Mouse (Mus musculus) G1E (cell line): Measurements from ENCODE around the gene Mfsd12. TPM values are rescaled to one million over a fixed set of nuclear protein-coding genes. Genes with fewer than 3 reads are reported as not detected.

ENCODE experiments used
- ATAC-seq: 2 replicates; pipeline ENCODE4 v1.8.0; 2016; ENCODE audit warnings: mild to moderate bottlenecking; ENCODE audit not compliant: insufficient number of reproducible peaks, poor library complexity, low FRiP score, severe bottlenecking; ENCODE audit errors: extremely low read depth
- DNase-seq: peaks from one replicate; pipeline ENCODE4 v3.0.0; 2012; ENCODE audit warnings: low spot score
- H3K27me3 ChIP-seq: 2 replicates; pipeline ENCODE4 v1.6.1; 2012; ENCODE audit warnings: mild to moderate bottlenecking, low read length, inconsistent platforms; ENCODE audit not compliant: insufficient read depth
- H3K36me3 ChIP-seq: replicated peaks from 2 replicates; pipeline ENCODE3; 2012; ENCODE audit warnings: mild to moderate bottlenecking, inconsistent platforms
- H3K4me1 ChIP-seq: 2 replicates; pipeline ENCODE4 v1.6.1; 2012; ENCODE audit warnings: low read depth, low read length, inconsistent platforms, mixed read lengths; ENCODE audit not compliant: insufficient read depth
- H3K4me3 ChIP-seq: 2 replicates; pipeline ENCODE4 v1.5.1; 2012; ENCODE audit warnings: low read depth, mild to moderate bottlenecking, inconsistent platforms, low read length, moderate library complexity, mixed read lengths
- H3K9me3 ChIP-seq: replicated peaks from 2 replicates; pipeline ENCODE4 v1.6.1; 2012; ENCODE audit warnings: inconsistent platforms
- CTCF ChIP-seq: IDR thresholded peaks from 2 replicates; pipeline ENCODE4 v1.5.1; 2012; ENCODE audit warnings: low read depth, low read length, inconsistent platforms, mixed read lengths
- GATA1 ChIP-seq: IDR thresholded peaks from 2 replicates; pipeline ENCODE4 v1.6.1; 2012; ENCODE audit warnings: borderline replicate concordance, low read length, inconsistent platforms, mixed read lengths
- GATA2 ChIP-seq: IDR thresholded peaks from 2 replicates; pipeline ENCODE4 v1.6.1; 2012; ENCODE audit warnings: low read depth, low read length, inconsistent platforms, borderline replicate concordance
- POLR2AphosphoS5 ChIP-seq: IDR thresholded peaks from 2 replicates; pipeline ENCODE4 v1.6.1; 2012; ENCODE audit warnings: low read depth, low read length, inconsistent platforms; ENCODE audit not compliant: insufficient replicate concordance
- TAL1 ChIP-seq: conservative IDR thresholded peaks from 2 replicates; pipeline ENCODE4 v1.6.1; 2012; ENCODE audit warnings: low read depth, low read length, inconsistent platforms, mixed read lengths
- polyA plus RNA-seq: library from polyadenylated mRNA; stranded (reverse); fragments of >175 nt; gene quantifications from 2 replicates; pipeline ENCODE4 v1.2.3, GENCODE M21; 2012
- total RNA-seq, 2 experiments: library from RNA; stranded (forward) in 1 of 2; stranded (reverse) in 1 of 2; fragments of 200-1000 nt in 1 of 2; fragments of >200 nt in 1 of 2; fragmentation: Nextera tagmentation in 1 of 2; gene quantifications; 2 replicates each; pipeline ENCODE4 v1.2.3; 2014 to 2017

Gene Mfsd12
- total and polyA plus RNA-seq, 3 experiments: 13.1 to 46.7 (median 14.4) TPM

- Histone ChIP-seq H3K4me1 (peaks cover 18% of the 10 kb centered on the region), H3K9me3 (0 out of 2 replicates have a peak, but pooled peaks cover 3% of the 10 kb centered on the region), H3K4me3 (no peak overlapping the region), H3K36me3 (peaks cover 9% of the 10 kb centered on the region), H3K27me3 (peaks cover 52% of the 10 kb centered on the region)
- TF ChIP-seq GATA2 (no peak), POLR2AphosphoS5 (no peak), TAL1 (no peak), CTCF (no peak), GATA1 (no peak)
- ATAC-seq (no peak), DNase-seq (no peak)
Measured at GRCm38 (mm10) chr10:81334324-81334723, 23.0 kb upstream of the Mfsd12 start.

GRCm38 (mm10) chr10:81335393-81336340, 21.6 kb upstream of the Mfsd12 start:
- H3K4me1 ChIP-seq: peaks cover 20% of the 10 kb centered on the region
- no peak for ATAC-seq
- H3K9me3 ChIP-seq: 0 out of 2 replicates have a peak, but pooled peaks cover 3% of the 10 kb centered on the region

GRCm38 (mm10) chr10:81336558-81336957, 20.7 kb upstream of the Mfsd12 start:
- Histone ChIP-seq H3K27me3 (peaks cover 47% of the 10 kb centered on the region), H3K36me3 (no peaks in the 10 kb centered on the region), H3K9me3 (0 out of 2 replicates have a peak, but pooled peaks cover 3% of the 10 kb centered on the region), H3K4me1 (peaks cover 28% of the 10 kb centered on the region), H3K4me3 (no peak overlapping the region)
- DNase-seq (no peak), ATAC-seq (no peak)
- TF ChIP-seq TAL1 (no peak), GATA2 (no peak), GATA1 (no peak), POLR2AphosphoS5 (no peak), CTCF (no peak)

More at GRCm38 (mm10) chr10:81335393-81336340, 21.6 kb upstream of the Mfsd12 start:
- TF ChIP-seq GATA2 (no peak), CTCF (no peak), GATA1 (no peak), TAL1 (no peak), POLR2AphosphoS5 (no peak)
- DNase-seq: no peak
- H3K36me3 ChIP-seq: no peaks in the 10 kb centered on the region
- H3K4me3 ChIP-seq: no peak overlapping the region
- peaks cover 47% of the 10 kb centered on the region for H3K27me3 ChIP-seq

- ATAC-seq: no peak
- peaks cover 33% of the 10 kb centered on the region for H3K4me1 ChIP-seq
- H3K9me3 ChIP-seq: peaks cover 11% of the 10 kb centered on the region; the same call in 1 of the 2 replicates
- no peak for TF ChIP-seq CTCF
- no peak for TF ChIP-seq TAL1
- no peak for TF ChIP-seq GATA2
- TF ChIP-seq POLR2AphosphoS5: no peak
- no peak for TF ChIP-seq GATA1
- DNase-seq: no peak
- H3K36me3 ChIP-seq: peaks cover 7% of the 10 kb centered on the region
- peaks cover 42% of the 10 kb centered on the region for H3K27me3 ChIP-seq
- H3K4me3 ChIP-seq: no peak overlapping the region
Measured at GRCm38 (mm10) chr10:81340551-81341332, 16.5 kb upstream of the Mfsd12 start.

GRCm38 (mm10) chr10:81341333-81341949, 15.8 kb upstream of the Mfsd12 start:
- Histone ChIP-seq H3K4me1 (peaks cover 31% of the 10 kb centered on the region), H3K36me3 (peaks cover 14% of the 10 kb centered on the region), H3K9me3 (peaks cover 11% of the 10 kb centered on the region; the same call in 1 of the 2 replicates), H3K4me3 (no peak overlapping the region), H3K27me3 (peaks cover 36% of the 10 kb centered on the region)
- TF ChIP-seq GATA2 (no peak), CTCF (peak; percentile 59; the same call in 1 of the 2 replicates)
- no peak for ATAC-seq
- peak; percentile 59 for DNase-seq

GRCm38 (mm10) chr10:81342686-81343505, 14.4 kb upstream of the Mfsd12 start, which contains the start of gene Gipc3:
Gene Gipc3 (minus strand): TSS chr10:81343266.
- peaks cover 41% of the 10 kb centered on the region for H3K4me1 ChIP-seq
- no peak for ATAC-seq
- peaks cover 29% of the 10 kb centered on the region for H3K36me3 ChIP-seq
- TF ChIP-seq POLR2AphosphoS5: no peak
- TF ChIP-seq TAL1: no peak
- TF ChIP-seq CTCF: no peak
- TF ChIP-seq GATA1: no peak
- TF ChIP-seq GATA2: no peak
- H3K9me3 ChIP-seq: peaks cover 9% of the 10 kb centered on the region; the same call in 1 of the 2 replicates
- no peak for DNase-seq
- peak within 1 kb of the TSS; percentile 50; the same call in 1 of the 2 replicates for H3K4me3 ChIP-seq
- peaks cover 21% of the 10 kb centered on the region for H3K27me3 ChIP-seq
